Mouse (Mus musculus) lung, postnatal 0 days (tissue): ENCODE measurements at regions not wholly inside any gene's neighbourhood (a gene's known extent, or its start where the extent isn't known, plus 50 kb on each side); places are given as distances from the start of the nearest gene placed in this dataset.

Experiments
- ATAC-seq: fragments of 200-750 bp; cut with Nextera tagmentation; 2 replicates; pipeline ENCODE4 v1.8.0; 2017; ENCODE audit warnings: moderate library complexity
- DNase-seq: peaks from one replicate; pipeline ENCODE4 v3.0.0-alpha.2; 2016; ENCODE audit warnings: low spot score
- H3K27ac ChIP-seq: fragments of 300-500 bp; sonication (generic); 2 replicates; pipeline ENCODE4 v1.5.1; 2014; ENCODE audit warnings: antibody characterized with exemption, mild to moderate bottlenecking, low read length, mixed read lengths
- H3K27me3 ChIP-seq: fragments of 300-500 bp; sonication (generic); replicated peaks from 2 replicates; pipeline ENCODE4 v1.6.1; 2014; ENCODE audit warnings: low read length, mixed read lengths; ENCODE audit not compliant: insufficient read depth
- H3K36me3 ChIP-seq: fragments of 300-500 bp; sonication (generic); 2 replicates; pipeline ENCODE4 v1.6.1; 2014; ENCODE audit warnings: low read length, mixed read lengths; ENCODE audit not compliant: insufficient read depth
- H3K4me1 ChIP-seq: fragments of 300-500 bp; sonication (generic); 2 replicates; pipeline ENCODE4 v1.6.1; 2014; ENCODE audit warnings: antibody characterized with exemption, low read depth, low read length, mixed read lengths; ENCODE audit not compliant: insufficient read depth
- H3K4me2 ChIP-seq: fragments of 300-500 bp; sonication (generic); replicated peaks from 2 replicates; pipeline ENCODE4 v1.6.1; 2014; ENCODE audit warnings: low read depth, mild to moderate bottlenecking, low read length, moderate library complexity, mixed read lengths
- H3K4me3 ChIP-seq: fragments of 300-500 bp; sonication (generic); 2 replicates; pipeline ENCODE4 v1.5.1; 2014; ENCODE audit warnings: low read depth, low read length
- H3K9ac ChIP-seq: fragments of 300-500 bp; sonication (generic); replicated peaks from 2 replicates; pipeline ENCODE4 v1.6.1; 2014; ENCODE audit warnings: low read depth, mild to moderate bottlenecking
- H3K9me3 ChIP-seq: fragments of 300-500 bp; sonication (generic); 2 replicates; pipeline ENCODE4 v1.6.1; 2016; ENCODE audit warnings: low read length, mixed read lengths
- CTCF ChIP-seq: IDR thresholded peaks from 2 replicates; pipeline ENCODE4 v1.5.1; 2016; ENCODE audit warnings: antibody characterized with exemption, mild to moderate bottlenecking
- EP300 ChIP-seq: IDR thresholded peaks from 2 replicates; pipeline ENCODE4 v1.6.1; 2016; ENCODE audit warnings: antibody characterized with exemption, mild to moderate bottlenecking, control low read depth
- WGBS: fragments of 180-500 bp; shearing (Covaris S2); extraction: QIAGEN DNeasy Blood & Tissue Kit; methylation state at CpG from one replicate; pipeline ENCODE4 v1.1.7; 2014; 5-methylcytosine and 5-hydroxymethylcytosine counted together

DNA sequence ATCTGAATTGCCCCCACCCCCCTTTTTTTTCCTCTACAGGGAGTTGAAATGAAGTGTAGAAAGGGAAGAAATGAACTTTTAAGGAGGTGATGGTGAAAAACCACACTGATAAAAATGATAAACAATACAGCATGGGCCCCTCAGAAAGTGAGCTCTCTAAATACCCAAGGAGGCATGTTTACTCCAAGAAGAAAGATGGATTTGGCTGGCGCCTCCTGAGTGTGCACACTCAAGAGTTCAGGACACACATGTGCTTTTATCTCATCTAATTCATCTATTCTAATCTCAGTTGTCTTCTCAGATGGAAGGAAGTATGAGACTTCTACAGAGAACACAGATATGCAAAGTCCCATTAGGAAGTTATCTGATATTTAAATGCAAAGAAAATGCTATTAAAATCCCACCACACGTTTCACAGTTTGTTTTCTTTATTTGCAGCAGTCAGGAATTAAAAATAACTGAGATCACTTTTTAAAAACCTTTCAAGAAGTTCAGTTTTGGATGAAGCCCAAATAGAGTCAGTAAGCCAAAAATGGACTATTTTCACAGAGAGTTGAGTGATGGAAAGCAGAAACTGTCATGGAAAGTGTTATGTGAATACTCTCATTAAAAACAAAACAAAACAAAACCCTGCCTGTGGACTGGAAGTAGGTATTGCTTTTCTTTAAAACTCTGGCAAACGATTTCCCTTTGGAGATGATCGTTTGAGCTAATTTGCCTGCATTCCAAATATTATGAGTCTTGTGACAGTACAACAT is 123.1 kb upstream of the Mdfic start:
- Histone ChIP-seq H3K4me2 (no peak overlapping the region), H3K4me1 (no peaks in the 10 kb centered on the region), H3K4me3 (no peak overlapping the region), H3K9ac (no peak overlapping the region), H3K27ac (no peak overlapping the region), H3K9me3 (no peaks in the 10 kb centered on the region), H3K36me3 (no peaks in the 10 kb centered on the region), H3K27me3 (no peaks in the 10 kb centered on the region)
- WGBS = 24% methylated on average over 4 of the region's 4 CpGs
- ATAC-seq (no peak), DNase-seq (peak; percentile 7)
- TF ChIP-seq EP300 = no peak
- no peak for TF ChIP-seq CTCF

DNA sequence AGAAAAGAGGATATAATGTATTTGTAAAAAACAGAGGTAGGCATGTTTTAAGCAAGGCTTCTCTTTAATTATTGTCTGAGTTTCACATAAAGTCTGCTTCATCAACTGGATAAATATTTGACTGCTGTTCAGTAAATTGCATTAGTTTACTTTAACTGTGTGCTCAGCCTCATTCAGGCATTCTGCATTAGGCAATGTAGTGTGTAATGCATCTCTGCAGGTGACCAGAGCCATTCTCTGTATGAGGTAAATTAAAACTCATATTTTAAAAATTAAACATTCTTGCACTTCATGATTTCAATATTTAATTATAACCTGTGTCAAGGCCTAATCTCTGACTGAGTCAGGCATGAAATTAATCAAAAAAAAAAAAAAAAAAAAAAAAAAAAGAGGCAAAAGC is 110.3 kb upstream of the Mdfic start:
- H3K27ac ChIP-seq = no peak overlapping the region
- no peaks in the 10 kb centered on the region for H3K27me3 ChIP-seq
- no peaks in the 10 kb centered on the region for H3K9me3 ChIP-seq
- no peak overlapping the region for H3K9ac ChIP-seq
- no peak overlapping the region for H3K4me2 ChIP-seq
- no peaks in the 10 kb centered on the region for H3K36me3 ChIP-seq
- H3K4me1 ChIP-seq = no peaks in the 10 kb centered on the region
- H3K4me3 ChIP-seq = no peak overlapping the region
- ATAC-seq (no peak), DNase-seq (no peak)
- no peak for TF ChIP-seq CTCF
- TF ChIP-seq EP300 = no peak

DNA sequence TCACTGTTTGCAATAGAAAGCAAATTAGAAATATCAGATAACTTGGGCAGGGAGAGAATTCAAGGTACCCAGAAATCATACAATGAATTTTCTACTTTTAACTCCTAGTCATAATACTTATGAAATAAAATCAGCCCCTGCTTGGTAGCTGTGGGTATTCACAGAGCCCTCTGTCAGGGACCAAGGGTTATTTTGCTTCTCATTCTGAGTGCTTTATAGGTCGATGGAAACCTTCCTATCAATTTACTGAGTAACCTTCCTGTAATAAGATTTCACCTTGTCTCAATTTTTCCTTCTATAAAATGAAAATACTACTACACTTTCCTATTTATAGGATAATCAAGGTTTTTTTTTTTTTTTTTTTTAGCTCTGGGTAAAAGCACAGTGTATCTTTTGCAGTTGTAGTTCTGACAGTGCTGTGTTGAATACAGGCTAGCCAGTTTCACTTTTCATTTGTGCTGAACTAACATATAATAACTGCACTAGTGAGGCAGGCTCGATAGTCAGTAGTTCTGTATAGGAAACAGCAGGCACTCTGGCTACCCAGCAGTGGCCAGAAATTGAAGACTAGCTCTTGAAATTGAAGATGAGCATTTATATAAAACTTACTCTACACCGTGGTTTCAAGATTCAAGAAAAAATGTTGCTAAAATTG is 94.4 kb upstream of the Mdfic start:
- H3K9me3 ChIP-seq = no peaks in the 10 kb centered on the region
- no peak for TF ChIP-seq EP300
- TF ChIP-seq CTCF = no peak
- H3K27ac ChIP-seq = no peak overlapping the region
- H3K27me3 ChIP-seq = no peaks in the 10 kb centered on the region
- no peak overlapping the region for H3K9ac ChIP-seq
- WGBS = 75% methylated on average over 3 of the region's 3 CpGs
- H3K4me3 ChIP-seq = no peak overlapping the region
- ATAC-seq = no peak
- DNase-seq = no peak
- H3K4me1 ChIP-seq = no peaks in the 10 kb centered on the region
- no peak overlapping the region for H3K4me2 ChIP-seq
- H3K36me3 ChIP-seq = no peaks in the 10 kb centered on the region

DNA sequence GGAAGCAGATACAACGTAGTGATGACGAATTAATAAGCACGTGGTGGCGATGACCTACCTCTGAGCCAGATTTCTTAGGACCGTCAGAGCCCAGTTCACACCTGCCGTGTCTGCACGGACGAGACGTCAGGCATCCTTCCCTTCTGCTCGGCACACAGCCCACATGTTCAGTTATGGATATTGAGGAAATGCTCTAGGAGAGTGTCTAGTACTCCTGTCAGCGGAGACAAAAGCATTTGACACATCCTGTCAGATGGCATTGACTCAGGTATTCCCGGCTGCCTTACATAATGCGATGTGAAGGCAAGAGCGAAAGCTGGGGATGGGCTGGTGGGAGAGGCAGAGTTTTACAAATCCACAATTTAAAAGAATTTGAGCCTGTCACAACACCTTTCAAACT is 81.9 kb upstream of the Mdfic start:
- Histone ChIP-seq H3K9me3 (no peaks in the 10 kb centered on the region), H3K27ac (no peak overlapping the region), H3K4me2 (no peak overlapping the region), H3K4me1 (no peaks in the 10 kb centered on the region), H3K4me3 (no peak overlapping the region), H3K36me3 (no peaks in the 10 kb centered on the region), H3K27me3 (no peaks in the 10 kb centered on the region), H3K9ac (no peak overlapping the region)
- TF ChIP-seq EP300 (no peak), CTCF (no peak)
- ATAC-seq (no peak), DNase-seq (no peak)
- 71% methylated on average over 14 of the region's 14 CpGs for WGBS

DNA sequence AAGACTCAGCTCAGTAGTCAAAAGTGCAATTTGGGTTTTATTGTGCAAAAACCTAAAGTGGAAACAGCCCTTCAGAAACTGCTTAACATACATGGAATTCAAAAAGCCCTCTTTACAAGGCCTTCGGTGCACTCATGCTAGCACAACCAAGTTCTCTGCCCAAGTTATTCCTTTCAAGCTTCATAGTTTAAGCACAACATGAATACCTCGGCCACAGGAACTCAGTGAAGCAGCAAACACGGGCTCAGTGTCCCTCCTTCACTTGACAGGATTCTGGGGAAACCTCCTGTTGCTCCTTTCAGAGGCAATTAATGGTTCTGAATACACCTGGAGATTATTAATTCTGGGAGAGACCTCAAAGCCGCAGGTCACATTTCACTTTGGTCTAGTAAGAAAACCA is 81.1 kb upstream of the Mdfic start:
- H3K27me3 ChIP-seq = no peaks in the 10 kb centered on the region
- H3K4me2 ChIP-seq = no peak overlapping the region
- no peak for TF ChIP-seq EP300
- TF ChIP-seq CTCF = no peak
- H3K27ac ChIP-seq = no peak overlapping the region
- H3K4me1 ChIP-seq = no peaks in the 10 kb centered on the region
- WGBS = 49% methylated on average over 4 of the region's 4 CpGs
- H3K36me3 ChIP-seq = no peaks in the 10 kb centered on the region
- H3K9me3 ChIP-seq = no peaks in the 10 kb centered on the region
- no peak for ATAC-seq
- H3K4me3 ChIP-seq = no peak overlapping the region
- H3K9ac ChIP-seq = no peak overlapping the region
- no peak for DNase-seq

DNA sequence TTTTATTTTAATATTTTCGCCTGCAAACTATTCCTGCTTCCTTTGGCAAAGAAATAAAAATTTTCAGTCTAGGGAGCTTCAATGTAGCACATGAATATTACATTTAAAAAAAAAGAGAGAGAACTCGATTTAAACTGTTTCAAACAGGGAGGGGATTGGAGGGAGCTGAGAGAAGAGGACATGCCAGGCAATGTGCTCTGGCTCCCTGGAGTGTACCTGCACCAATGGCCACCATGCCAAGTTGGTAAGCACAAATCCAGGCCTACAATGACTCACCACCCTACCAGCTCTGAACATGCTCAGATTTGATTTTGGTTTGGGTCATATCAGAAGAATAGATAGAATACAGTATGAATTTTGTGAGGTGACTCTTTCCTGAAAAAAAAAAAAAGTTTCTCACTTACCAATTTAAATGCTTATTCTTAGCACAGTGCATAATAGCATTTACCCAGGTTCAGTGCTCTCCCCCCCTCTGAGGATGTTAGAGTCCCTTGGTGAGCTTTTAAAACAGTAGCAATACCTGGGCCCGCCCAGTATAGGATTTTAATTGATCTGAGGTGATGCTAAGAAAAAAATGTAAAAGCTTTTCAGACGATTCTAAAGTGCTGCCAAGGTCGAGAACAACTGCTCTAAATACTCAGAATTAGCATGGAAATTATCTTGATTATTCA is 80.5 kb upstream of the Mdfic start:
- no peak overlapping the region for H3K9ac ChIP-seq
- H3K4me2 ChIP-seq = no peak overlapping the region
- no peak overlapping the region for H3K4me3 ChIP-seq
- H3K27me3 ChIP-seq = no peaks in the 10 kb centered on the region
- no peaks in the 10 kb centered on the region for H3K4me1 ChIP-seq
- 55% methylated on average over 5 of the region's 5 CpGs for WGBS
- no peak overlapping the region for H3K27ac ChIP-seq
- no peaks in the 10 kb centered on the region for H3K9me3 ChIP-seq
- TF ChIP-seq CTCF (no peak), EP300 (no peak)
- DNase-seq = no peak
- no peak for ATAC-seq
- H3K36me3 ChIP-seq = no peaks in the 10 kb centered on the region
